Mouse (Mus musculus): Measurements from ENCODE around the gene Olfr129.

The Olfr129 gene

DNA sequence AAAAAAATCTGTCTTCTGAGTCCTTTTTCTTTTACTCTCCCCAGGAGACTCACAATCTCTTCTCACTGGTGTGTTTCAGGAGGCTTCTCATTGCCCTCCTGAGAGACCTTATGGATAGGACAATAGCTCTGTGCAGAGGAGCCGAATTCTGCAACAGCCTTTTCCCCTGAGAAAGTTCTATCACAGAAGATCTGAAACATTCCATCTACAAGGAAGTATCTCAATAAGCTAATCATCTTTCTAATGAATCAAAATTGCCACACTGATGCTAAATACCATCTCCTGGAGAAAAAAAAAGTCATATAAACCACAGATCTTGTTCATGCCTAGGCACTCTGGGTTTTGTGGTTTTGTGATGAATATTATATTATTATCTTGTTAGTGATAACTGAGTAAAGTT, at the start of gene Olfr129:
Olfr129 (minus strand) TSS at position 101 of the 400 bp plus-strand sequence.
- DNase-seq, result no peak

DNA sequence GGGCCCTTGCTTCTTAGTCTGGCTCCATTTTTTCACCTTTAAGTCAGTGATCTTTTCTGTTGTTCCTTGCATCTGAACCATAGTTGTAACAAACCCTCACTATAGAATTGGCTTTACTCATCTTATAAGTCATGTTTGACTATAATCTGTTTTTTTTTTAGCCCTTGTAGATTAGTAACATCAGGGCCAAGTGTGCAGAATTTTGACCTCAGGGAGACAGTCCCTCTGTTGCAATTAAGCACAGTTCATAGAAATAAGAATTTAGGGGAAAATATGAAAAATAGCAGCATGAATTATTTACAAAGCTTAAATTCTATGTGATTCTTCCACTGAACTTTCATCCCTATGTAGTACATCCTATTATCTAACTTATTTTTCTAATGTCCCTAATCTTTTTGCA, 28.7 kb upstream of the Olfr129 start, which contains the start of gene Olfr131:
Olfr131 (minus strand) TSS at position 101 of the 400 bp plus-strand sequence.
- DNase-seq, result no peak

DNA sequence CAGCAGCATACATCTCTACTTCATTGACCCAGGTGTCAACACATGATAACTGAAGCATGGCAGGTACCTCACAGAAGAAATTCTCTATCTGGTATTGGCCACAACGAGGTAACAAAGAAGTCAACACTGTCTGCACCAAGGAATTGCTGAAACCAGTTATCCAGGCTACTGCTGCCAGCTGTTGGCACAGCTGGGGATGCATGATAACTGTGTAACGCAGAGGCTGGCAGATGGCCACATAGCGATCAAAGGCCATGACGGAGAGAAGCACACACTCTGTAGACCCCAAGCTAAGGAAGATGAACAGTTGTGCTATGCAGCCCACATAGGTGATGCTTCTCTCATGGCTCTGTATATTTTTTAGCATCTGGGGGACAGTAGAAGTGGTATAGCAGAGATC, 22.5 kb upstream of the Olfr129 start:
- no peak for DNase-seq

DNA sequence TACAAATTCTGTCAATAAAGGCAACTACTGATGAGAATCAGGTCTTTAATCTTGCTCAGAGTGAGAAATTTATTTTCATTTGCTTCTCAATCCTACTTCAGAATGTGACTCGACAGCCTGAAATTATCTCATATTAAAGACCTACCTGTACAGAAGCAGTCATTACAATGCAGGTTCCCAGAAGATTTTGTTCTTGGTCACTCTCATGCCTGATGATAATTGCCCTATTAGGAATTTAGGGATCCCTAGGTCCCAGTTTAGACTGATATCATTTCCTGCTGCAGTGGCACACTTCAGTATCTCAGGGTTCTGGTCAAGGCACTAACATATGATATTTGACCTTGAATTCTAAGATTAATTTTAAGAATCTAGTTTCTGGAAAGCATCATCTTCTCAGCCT, 3.7 kb upstream of the Olfr129 start, which contains the start of gene Olfr130:
Olfr130 (plus strand) TSS at position 301 of the 400 bp plus-strand sequence.
- no peak for DNase-seq

DNA sequence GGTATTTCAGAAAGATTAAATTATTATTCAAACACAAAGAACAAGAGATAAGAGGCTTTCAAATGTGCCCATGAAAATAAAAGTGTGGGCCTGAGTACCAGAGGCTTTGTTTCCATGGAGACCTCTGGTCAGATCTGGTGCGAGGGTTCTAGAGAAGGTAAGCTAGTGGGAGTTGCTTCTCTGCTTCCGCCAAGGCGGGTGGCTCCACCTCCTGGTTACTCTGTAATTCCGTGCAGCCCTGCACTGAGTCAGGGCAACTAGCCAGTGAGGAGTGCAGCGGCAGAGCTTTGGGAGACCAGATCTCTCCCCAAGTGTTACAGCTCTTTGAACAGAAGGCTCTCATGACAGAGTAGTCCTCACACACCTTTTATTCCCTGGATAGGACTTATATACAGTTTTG, 33.6 kb downstream of the Olfr129 start:
- DNase-seq, result no peak

DNA sequence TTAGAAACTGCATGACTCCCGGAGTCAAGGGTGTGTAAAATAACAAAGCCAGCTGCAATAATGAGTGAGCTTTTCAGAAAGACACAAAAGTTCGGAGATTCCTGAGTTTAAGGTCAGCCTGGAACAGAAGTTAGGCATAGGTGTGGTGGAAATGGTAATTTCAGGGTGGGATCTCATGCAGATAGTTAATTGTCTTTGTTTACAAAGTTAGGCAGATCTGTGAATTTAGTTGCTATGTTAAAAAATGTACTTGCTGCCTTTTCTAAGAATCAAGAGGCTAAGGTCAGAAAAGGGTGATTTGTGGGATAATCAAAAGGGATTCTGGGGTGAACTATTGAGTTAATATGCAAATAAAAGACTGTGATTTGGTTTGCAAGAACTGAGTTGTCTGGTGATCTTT, 43.5 kb downstream of the Olfr129 start:
- no peak for DNase-seq

DNA sequence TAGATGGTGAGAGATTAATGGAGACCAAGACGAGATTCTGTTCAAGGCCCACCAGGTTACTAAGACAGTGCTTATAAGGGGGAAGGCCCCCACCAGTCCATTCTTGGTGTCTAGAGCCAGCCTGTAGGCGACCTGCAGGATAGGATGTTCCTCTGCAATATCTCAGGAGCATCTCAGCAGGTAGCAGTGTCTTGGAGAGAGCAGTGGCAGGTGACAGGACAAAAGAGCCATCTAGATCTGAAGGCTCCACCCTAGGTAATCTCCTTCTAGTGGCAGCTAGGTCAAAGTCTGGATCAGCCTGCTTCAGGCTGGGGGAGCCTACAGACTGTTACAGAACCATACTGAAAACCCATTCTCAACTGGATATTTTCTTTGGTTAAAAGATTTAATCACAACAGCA, 54.9 kb downstream of the Olfr129 start:
- DNase-seq, result no peak
